Mouse (Mus musculus) gastrocnemius, adult 18-20 months (tissue): Measurements from ENCODE around the gene Csmd2. TPM values are rescaled to one million over a fixed set of nuclear protein-coding genes. Genes with fewer than 3 reads are reported as not detected.
"Not testable (repeated sequence)": the region's sequence is repeated elsewhere in the genome, so short reads cannot be mapped to it uniquely, and the experiment has no call there.

ENCODE experiments used
- DNase-seq: peaks from one replicate; pipeline ENCODE4 v3.0.0; 2021; ENCODE audit warnings: low spot score
- total RNA-seq, 2 experiments: library from RNA; stranded (reverse); gene quantifications; 2 replicates each; pipeline ENCODE4 v1.2.3; 2021

Csmd2 gene
- total RNA-seq, 2 experiments from 2014 or later = not detected

DNA sequence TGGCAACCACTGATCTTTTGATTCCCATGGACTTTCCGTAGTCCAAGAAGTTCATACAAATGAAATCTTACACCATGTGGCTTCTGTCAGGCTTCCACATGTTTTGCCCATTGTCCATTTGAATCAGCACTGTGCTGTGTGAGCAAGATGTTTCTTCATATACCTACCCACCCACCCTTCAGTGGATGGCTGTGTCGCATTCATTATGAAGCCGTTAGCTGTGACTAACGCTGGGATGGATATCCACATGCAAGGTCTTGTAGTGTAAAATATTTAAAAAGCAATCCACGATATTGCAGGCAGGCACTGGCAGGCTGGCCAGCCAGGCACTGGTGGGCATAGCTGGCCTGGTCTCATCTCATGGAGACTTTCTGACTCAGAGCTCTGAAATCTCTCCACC, 488.6 kb downstream of the Csmd2 start:
- DNase-seq = no peak

- no peak for DNase-seq
Measured at GRCm38 (mm10) chr4:128483891-128484290, 496.2 kb downstream of the Csmd2 start.

DNA sequence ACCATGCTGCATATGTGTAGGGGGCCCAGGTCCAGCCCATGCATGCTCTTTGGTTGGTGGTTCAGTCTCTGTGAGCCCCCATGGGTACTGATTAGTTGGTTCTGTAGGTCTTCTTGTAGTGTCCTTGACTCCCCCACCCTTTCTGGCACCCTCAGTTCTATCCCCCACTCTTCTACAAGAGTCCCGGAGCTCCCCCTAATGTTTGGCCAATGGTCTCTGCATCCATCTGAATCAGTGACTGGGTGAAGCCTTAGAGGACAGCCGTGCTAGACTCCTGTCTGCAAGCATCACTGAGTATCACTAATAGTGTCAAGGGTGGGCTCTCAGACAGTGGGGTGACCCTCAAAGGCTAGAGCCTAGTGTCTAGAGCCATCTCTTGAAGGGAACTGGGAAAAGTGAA, 497.0 kb downstream of the Csmd2 start:
- DNase-seq = no peak

DNA sequence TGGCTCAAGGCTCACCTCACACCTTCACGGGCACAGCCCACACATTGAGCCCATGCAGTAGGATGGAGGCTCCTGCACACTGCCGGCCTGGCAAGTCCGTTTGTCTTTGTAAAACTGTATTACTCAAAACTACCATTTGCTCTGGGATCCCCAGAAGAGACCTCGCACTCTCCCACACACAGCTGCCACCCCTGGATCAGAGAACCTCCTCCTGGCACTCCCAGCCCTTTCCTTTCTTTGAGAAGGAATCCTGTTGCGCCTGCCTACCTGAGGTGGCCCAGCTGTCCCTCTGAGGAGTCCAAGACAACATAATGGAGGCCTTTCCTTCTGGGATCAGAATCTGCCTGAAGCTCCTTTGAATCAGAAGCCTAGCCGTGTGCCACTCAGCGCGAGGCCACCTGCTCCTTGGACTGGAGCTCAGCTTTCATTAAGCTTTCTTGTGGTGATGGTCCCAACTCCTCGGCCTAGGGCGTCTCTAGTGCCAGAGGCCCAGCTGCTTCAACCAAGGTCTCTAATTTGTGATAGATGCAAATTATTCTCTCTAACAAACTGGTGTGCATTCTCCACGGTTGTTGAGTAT, 502.0 kb downstream of the Csmd2 start:
- DNase-seq = no peak

- no peak for DNase-seq
Measured at GRCm38 (mm10) chr4:128492055-128492454, 504.4 kb downstream of the Csmd2 start.

DNA sequence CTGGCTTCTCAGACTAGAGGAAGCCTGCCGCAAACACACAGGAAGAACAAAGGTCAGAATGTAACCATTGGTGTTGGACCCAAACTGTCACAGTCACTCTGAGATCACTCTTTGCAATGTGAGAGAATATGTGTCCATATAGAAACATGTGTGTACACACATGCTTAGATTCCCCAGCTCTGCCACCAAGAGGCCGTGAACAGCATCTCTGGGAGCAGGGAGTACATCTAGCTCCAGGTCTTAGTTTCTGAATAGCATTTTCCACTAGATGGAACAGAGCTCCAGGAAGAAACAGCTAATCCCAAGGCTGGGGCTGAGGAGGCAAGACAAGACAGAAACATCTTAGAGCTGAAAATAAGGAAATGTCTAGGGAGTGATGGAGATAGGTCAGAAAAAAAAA, 512.3 kb downstream of the Csmd2 start:
- no peak for DNase-seq

DNA sequence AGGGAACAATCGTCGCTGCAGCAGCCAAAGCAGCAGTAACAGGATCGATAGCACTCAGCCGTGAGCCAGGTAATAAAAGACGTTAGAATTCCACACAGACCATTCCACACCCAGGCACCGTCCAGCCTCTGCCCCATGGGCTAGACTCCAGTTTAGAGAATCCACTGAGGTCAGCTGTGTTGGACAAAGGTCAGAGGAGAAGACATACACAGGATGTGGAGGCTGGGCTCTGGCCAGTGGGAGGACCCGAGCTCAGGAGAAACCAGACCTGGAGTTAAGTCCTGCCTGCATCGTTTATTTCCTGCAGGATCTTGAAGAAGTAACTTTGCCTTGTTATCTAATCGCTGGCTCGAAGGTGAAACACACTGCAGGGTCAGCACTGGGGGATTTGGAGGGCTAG, 519.2 kb downstream of the Csmd2 start:
- no peak for DNase-seq

- DNase-seq = no peak
Measured at GRCm38 (mm10) chr4:128509885-128510284, 522.2 kb downstream of the Csmd2 start.

- DNase-seq = no peak
Measured at GRCm38 (mm10) chr4:128514496-128514895, 526.8 kb downstream of the Csmd2 start.

DNA sequence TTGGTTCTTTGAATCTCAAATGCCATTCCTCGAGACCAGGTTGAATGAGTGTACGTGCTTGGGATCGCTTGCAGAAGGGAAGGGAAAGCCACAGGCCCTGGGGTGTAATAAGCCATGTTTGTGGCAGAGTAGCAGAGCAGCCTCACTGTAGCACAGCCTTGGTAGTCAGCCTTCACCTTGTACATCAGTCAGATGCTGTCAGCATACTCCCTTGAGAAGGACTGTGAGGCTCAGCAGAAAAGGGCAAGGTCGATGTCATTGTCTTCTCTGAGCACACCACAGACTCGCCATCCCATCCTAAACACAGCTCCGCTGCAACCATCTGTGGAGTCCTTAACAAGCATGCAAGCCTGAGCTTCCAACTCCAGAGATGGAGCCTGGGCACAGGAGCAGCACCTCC, 533.6 kb downstream of the Csmd2 start:
- no peak for DNase-seq

- no peak for DNase-seq
Measured at GRCm38 (mm10) chr4:128543378-128543777, 555.7 kb downstream of the Csmd2 start.

DNA sequence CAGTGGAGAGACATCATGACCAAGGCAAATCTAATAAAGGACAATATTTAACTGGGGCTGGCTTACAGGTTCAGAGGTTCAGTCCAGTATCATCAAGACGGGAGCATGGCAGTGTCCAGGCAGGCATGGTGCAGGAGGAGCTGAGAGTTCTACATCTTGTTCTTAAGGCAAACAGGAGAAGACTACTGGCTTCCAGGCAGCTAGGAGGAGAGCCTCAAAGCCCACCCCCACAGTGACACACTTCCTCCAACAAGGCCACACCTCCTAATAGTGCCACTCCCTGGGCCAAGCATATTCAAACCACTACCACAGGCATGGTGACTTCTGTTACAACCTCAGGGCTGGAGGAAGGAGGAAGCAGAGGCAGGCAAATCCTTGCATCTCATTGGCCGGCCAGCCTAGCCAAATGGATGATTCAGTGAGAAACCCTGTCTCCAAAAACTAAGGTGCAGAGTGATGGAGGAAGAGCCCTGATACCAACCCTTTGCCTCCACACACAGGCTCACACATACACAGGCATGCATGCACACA, 556.4 kb downstream of the Csmd2 start:
- DNase-seq = not testable (repeated sequence)

DNA sequence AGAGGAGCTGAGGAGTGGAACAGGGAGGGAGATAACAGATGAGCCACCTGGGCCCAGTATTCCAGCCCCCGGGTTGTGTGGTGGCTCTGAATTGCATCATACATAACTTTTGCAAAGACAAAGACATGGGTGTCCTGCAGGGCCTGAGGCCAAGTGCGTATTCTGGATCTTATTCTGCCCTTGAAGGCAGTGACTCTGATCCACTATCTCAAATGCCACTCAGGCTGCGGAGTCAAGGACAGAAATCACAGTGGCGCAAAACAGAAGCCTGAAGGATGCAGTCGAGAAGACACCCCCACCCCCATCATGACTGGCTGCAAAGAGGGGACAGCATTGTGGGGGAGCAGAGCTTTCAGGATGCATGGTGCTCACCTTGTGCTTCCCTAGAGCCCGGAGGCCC, 563.1 kb downstream of the Csmd2 start:
- no peak for DNase-seq

GRCm38 (mm10) chr4:128554198-128554597, 566.5 kb downstream of the Csmd2 start:
- DNase-seq = no peak

GRCm38 (mm10) chr4:128560327-128560726, 572.7 kb downstream of the Csmd2 start:
- no peak for DNase-seq

DNA sequence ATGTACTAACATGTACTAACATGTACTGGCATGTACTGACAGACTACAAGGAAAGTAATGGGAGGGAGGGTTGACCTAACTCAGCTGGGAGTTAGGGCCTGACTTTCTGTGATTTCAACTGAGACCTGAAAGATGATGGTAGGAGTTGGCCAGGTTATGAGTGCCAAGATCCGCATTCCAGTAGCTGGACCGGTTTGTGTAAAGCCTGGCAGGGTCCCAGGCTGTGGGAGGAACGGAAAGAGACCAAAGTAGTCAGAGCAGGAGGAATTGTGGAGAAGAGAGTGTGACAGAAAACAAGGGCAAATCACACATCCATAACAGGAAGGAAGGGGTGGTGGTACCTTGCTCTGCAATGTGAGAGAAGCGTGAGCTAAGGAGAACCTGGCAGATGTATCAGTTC, 588.2 kb downstream of the Csmd2 start:
- no peak for DNase-seq

DNA sequence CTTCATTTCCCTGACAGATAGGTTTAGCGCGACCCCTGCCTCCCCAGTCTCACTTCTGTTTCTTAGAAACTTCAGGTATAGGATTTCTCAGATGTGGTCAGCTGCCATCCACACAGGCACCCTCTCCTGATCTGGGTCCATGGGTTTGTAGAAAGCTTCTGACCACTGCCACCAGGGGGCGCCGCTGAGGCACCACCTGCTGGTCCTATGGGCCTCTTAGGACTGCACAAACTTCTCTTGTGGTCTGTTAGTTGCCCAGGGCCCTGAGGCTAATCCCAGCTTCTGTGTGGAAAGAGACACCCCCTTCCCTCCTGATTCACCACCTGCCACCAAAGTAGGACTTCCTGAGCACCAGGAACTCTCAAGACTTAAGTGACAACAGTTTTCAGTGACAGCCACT, 591.5 kb downstream of the Csmd2 start:
- no peak for DNase-seq

- no peak for DNase-seq
Measured at GRCm38 (mm10) chr4:128593286-128593685, 605.6 kb downstream of the Csmd2 start.

GRCm38 (mm10) chr4:128594062-128594461, 606.4 kb downstream of the Csmd2 start:
- DNase-seq = no peak

- no peak for DNase-seq
Measured at GRCm38 (mm10) chr4:128597801-128598560, 610.3 kb downstream of the Csmd2 start.

- no peak for DNase-seq
Measured at GRCm38 (mm10) chr4:128606586-128606985, 618.9 kb downstream of the Csmd2 start.

DNA sequence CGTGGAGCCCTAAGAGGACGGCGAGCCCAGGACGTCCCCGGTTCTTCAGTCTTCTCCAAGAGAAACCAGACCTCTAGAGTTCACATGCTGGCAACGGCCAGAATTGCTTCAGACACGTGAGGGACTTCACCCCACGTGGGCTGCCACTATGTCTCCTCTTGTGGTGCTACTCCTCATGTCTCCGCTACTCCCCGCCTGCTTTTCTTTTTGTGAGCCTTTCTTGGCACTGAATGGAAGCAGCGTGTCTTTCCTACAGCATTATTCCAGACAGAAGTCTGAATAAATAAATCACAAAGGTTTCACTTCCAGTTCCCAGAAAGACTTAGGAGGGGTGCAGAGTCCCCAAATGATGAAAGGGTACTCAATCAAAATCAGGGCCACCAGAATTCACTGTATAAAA, 620.0 kb downstream of the Csmd2 start:
- DNase-seq = no peak

DNA sequence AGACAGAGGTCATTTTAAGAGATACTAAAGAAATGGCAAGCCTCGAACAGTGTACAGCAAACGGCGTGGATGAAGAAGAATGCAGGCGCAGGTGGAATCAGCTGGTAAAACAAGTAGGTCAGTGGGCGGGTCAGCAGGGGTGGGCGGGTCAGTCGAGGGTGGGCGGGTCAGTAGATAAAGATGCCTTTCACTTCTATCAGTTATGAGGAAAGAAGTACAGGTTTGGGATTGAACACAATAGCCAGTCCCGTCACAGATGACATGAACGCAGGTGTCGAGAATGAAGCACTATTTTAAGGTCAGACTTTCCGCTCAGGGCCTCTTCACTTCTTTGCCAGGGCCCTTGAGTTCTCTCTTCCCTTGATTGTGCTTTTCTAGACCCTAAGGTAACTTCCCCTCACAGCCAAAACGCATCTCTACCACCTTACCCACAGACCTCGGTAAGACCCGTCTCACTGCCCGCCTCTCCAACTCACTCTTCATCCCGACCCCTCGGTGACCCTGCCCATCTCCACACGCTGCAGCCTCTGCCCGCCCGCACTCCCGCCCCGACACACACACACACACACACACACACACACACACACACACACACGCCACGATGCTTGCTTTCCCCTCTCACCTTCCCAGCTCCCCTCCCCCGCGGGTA, 621.7 kb downstream of the Csmd2 start:
- DNase-seq = no peak
